Mouse (Mus musculus) retina, postnatal 7 days (tissue): Measurements from ENCODE around the gene Cyp8b1.

Experiments
- DNase-seq: peaks from one replicate; pipeline ENCODE4 v3.0.0-alpha.2; 2012; ENCODE audit warnings: low read depth, low spot score

Cyp8b1 gene

DNA sequence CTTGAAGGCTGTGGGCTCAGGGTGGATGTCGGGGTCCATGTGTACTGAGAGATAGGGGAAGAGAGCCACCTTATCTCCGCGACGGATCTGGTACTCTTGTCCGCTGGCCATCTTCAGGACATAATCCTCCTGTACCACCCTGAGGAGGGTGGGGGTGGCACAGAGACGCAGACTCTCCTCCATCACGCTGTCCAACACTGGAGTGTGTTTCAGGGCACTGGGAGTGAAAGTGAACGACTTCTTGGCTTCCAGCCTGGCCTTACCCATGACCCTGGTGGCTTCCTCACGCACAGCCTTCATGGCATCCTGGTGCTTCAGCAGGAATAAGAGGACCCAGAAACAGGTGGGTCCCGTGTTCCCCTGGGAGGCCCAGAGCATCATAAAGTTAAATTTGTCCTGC, 1.0 kb downstream of the Cyp8b1 start:
- no peak for DNase-seq

DNA sequence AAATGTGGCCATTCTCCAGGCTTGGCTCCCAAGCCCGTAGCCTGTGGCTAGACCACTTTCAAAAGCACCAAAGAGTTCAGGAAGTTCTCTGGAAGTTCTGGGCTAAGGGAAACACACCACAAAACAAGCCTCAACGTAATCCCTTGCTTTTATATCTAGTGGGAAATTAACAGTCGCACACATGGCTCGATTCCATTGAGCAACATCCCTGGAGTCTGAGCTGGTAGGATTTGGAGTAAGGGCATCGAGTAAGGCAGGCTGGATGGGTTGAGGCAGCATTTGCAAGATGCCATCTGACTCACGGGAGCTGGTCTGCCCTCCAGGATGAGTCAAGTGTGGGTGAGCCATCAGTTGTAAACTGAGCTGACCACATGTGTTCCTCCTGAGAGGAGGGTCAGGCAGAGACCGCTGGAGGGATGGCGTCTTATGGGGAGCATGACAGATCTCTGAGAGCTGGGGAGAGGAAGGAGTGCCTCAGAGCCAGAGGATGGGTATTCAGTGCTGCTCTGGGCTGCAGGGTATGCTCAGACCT, 1.8 kb downstream of the Cyp8b1 start:
- DNase-seq = no peak

DNA sequence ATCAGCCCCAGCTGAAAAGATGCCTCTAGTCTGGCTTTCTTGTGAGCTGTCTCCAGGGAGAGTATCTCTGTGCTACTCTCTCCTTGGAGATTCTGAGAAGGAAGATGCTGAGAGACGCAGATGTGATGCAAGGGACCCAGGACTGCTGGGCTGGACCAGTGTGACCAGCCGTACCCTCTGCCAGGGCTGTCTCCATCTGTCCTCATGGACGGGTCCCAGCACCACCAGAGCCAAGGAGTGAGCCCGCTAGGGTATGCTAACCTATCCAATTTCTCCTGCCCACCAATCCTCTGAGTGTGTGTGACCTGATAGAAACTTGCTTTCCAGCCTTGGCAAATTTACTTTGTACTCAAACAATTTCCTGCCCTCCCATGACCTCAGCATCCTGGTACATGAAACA, 3.3 kb downstream of the Cyp8b1 start:
- DNase-seq = no peak

DNA sequence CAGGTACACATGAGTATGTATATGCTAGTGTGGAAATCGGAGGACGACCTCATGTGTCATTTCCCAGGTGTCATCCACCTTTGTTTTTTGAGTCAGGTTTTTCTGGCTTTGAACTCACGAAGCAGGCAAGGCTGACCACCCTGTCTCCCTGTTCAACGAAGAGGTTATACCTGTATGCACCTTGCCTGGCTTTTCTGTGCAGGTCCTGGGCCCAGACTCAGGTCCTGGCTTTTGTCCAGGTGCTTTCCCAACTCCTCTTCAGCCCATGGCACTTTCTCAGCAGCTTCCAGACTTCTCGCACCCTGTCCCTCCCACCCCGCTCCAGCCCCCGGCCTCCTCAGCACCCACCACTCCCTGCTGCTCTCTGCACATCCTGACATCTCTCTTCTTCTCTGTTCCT, 4.9 kb downstream of the Cyp8b1 start:
- no peak for DNase-seq

- DNase-seq = no peak
Measured at GRCm38 (mm10) chr9:121909635-121910034, 6.5 kb downstream of the Cyp8b1 start.

DNA sequence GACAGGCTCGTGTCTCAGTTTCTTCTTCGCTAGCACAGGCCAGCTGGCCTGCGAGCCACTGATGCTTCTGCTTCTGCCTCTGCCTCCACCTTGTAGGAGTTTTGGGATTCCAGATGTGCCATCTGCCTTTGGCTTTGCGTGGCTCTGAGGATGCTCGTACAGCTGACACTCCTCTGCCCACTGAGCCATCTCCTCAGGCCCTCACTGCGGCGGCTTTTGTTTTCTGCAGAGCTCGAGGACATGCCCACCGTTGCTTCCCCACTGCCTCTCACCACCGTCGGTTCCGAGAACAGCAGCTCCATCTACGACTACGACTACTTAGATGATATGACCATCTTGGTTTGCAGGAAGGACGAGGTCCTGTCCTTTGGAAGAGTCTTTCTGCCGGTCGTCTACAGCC, 7.8 kb downstream of the Cyp8b1 start:
- no peak for DNase-seq

GRCm38 (mm10) chr9:121907356-121908070, 8.6 kb downstream of the Cyp8b1 start:
- no peak for DNase-seq

- no peak for DNase-seq
Measured at GRCm38 (mm10) chr9:121906456-121906855, 9.6 kb downstream of the Cyp8b1 start.

DNA sequence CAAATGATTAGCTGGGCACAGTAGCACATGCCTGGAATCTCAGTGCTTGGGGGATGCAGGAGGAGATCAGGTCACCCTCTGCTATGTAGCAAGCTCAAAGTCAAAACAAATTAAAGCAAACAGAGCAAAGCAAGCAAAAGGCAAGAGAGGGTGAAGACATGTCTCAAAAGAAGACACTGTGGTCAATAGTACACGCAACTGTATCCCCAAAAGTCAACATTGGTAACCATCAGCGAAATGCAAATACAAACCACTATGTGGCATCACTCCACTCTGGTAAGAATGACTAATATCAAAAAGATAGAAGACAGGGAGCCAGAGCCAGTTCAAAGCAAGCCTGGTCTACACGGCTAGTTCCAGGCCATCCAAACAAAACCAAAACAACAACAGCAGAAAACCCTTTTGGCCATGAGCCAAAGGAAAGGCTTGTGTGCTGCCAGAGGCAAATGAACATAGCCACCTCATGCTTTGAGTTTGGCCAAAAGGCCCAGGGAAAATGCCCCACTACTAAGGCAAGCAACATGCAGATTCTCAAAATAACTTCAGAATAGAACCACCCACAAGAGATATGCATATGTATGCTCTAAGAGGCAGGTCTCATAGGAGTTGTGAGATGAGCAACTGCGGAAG, 10.4 kb downstream of the Cyp8b1 start:
- no peak for DNase-seq

- no peak for DNase-seq
Measured at GRCm38 (mm10) chr9:121904946-121905345, 11.2 kb downstream of the Cyp8b1 start.

- no peak for DNase-seq
Measured at GRCm38 (mm10) chr9:121904319-121904718, 11.8 kb downstream of the Cyp8b1 start.

- DNase-seq = no peak
Measured at GRCm38 (mm10) chr9:121903476-121904305, 12.4 kb downstream of the Cyp8b1 start.

DNA sequence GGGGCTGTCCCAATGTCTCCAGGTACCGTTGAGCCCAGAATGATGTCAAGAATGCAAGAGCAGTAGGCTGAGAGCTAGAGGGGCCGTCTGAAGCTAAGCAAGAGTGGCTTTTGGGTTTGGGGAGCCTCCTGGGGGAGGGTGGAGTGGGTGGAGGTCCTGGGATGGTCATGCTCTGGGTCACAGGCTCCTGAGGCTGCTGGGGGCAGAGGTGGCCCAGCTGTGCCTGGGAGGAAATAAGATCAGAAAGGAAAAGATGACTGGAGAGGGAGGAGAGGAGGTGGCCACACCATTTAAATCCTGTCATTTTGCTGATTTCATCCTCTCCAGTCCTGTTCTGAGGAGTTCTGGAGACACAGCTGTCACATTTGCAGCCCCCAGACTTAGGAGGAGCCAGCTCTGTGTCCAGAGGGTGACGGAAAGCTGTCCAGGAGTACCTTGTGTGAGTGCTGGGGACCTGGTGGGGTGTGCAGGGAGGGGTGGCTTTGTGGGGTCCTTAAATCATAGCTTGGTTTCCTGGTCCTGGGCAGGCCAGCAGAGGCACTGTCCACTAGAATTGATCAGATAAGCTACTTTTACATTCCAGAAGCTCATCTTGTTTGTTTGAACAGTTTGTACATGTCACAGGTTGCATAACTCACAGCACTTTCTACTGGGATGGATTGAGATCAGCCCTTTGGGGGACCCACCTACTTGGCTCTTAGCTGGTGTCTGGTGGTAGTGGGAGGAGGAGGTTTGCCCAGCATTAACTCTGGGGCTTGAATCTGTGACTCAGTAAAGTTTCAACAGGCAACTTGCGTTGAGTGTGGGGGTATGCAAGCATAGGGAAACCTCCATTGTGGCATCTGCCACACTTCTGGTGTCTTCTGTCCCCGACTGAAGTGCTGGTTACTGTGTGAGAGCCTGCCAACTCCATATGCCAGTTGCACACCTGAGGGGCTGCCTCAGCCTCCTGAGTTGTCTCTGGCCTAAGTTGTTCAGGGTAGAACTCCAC, 14.1 kb downstream of the Cyp8b1 start:
- no peak for DNase-seq

DNA sequence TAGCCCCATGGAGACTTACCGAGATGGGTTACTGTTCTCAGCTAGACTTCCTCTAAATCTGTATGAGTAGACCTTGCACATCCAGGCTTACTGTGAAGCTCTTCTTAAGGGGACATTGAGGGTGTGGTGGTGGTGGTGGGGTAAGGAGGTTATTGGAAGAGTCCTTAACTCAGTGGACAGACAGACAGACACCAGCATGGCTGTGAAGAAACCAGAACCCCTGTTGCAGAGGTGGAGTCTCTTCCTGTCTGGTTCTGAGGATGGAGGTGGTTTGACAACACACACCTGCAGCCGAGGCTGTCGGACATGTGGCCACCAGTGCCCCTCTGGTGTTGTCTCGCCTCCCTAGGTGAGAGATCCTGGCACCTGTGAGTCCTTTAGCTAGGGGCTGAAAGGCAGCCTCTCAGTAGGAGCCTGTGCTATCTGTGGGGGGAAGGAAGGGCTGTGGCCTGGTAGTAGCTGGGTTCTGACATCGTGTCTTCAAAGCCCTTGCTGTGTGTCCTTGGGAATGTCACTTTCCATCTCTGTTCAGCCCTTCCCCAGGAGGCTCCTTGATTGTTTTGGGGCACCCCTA, 15.7 kb downstream of the Cyp8b1 start:
- DNase-seq = no peak

DNA sequence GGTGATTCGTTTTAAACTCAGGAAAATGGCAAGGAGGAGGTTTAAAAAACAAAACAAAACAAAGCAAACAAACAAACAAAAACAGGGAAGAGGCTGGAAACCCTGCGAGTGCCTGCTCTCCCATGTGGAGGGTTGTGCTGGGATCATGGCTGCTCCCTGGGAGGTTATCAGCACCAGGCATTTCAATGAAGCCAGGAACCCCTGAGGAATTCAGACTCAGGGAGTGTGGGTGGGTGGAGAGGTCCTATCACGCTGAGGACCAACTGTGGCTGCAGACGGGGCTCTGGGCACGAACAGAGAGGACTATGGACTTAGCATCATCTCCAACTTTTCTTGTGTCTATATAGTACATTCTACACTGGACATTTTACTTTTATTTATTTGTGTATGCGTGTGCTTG, 16.8 kb downstream of the Cyp8b1 start:
- DNase-seq = no peak

- no peak for DNase-seq
Measured at GRCm38 (mm10) chr9:121898245-121898644, 17.9 kb downstream of the Cyp8b1 start, which contains the start of gene Ackr2. Gene Ackr2 (plus strand): TSS chr9:121898355.

- no peak for DNase-seq
Measured at GRCm38 (mm10) chr9:121896820-121897219, 19.3 kb downstream of the Cyp8b1 start.

- no peak for DNase-seq
Measured at GRCm38 (mm10) chr9:121895392-121895993, 20.6 kb downstream of the Cyp8b1 start.

DNA sequence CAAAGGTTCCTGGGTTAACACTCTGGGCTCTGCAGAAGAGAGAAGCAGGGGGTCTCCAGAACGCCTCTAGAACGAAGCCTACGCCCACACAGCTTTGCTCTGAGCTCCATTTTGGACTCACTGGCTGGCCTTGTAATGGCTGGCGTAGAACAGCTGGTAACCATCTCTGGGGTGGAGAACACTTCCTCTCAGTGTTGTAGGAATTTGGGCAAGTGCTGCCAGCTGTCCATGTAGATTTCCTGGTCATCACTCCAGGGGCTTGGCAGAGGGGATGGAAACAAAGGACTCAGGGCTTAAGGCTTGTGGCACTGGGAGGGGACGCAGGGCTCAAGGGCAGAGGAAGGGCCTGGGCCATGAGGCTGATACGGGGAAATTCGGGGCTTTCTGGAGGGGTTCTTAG, 21.7 kb downstream of the Cyp8b1 start:
- no peak for DNase-seq

DNA sequence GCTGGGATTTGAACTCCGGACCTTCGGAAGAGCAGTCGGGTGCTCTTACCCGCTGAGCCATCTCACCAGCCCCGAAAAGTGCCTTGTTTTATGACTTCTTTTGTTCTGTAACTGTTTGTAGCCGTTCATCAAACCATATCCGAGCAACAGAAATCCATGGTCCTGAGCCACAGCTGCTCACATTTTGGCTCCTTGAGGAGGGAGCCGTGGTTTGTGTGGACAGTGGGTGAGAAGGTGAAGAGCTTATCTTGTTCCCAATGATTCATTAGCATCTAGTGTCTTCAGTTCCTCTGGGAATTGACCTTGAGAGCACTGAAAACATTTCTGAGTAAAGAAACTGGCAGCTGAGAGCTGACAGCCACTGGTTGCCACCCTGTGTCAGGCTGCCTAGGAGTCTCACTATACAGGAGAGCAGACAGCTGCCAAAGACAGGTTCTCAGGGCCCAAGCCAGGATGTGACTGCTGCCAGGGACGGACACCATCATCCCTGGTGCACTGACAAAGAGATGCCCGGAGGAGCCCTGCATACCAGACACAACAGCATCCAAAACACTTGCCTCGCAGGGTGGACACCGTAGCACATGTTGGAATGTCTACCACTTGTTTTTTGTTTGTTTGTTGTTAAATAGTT, 23.9 kb downstream of the Cyp8b1 start:
- DNase-seq = no peak
